Mouse (Mus musculus) lung, adult 18-20 months (tissue): ENCODE measurements around the gene Pcsk6.
A peak's percentile ranks its signal among the peaks of the same experiment; 100 is the strongest.
"Not testable (repeated sequence)": the region's sequence is repeated elsewhere in the genome, so short reads cannot be mapped to it uniquely, and the experiment has no call there.

ENCODE experiments used
- DNase-seq, 2 experiments: peaks; one replicate each; pipeline ENCODE4 v3.0.0; 2022; ENCODE audit warnings: mixed read lengths in 2 of 2

Gene Pcsk6

GRCm38 (mm10) chr7:65881290-65881688 is 19.8 kb downstream of the Pcsk6 start:
- DNase-seq, result no peak

DNA sequence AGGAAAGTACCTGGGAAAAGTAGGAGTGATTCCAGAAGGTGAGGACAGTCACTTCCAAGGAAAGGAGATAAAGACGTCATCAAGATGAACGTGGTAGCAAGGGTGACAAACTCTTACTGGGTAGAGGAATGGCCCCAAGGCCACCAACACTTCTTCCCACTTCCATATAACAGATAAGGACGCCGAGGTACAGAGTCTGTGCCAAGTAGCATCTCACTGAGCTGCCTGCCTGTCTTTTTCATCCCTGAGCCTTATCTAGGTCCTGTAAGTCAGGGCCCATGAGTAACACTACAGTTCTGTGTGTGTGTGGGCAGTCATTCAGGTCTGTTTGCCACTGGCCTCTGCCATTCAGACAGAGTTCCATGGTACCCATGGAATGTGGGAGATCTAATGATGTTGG is 23.4 kb downstream of the Pcsk6 start:
- DNase-seq, result no peak

GRCm38 (mm10) chr7:65885819-65886218 is 24.3 kb downstream of the Pcsk6 start:
- no peak for DNase-seq

GRCm38 (mm10) chr7:65891831-65892230 is 30.3 kb downstream of the Pcsk6 start:
- no peak for DNase-seq

DNA sequence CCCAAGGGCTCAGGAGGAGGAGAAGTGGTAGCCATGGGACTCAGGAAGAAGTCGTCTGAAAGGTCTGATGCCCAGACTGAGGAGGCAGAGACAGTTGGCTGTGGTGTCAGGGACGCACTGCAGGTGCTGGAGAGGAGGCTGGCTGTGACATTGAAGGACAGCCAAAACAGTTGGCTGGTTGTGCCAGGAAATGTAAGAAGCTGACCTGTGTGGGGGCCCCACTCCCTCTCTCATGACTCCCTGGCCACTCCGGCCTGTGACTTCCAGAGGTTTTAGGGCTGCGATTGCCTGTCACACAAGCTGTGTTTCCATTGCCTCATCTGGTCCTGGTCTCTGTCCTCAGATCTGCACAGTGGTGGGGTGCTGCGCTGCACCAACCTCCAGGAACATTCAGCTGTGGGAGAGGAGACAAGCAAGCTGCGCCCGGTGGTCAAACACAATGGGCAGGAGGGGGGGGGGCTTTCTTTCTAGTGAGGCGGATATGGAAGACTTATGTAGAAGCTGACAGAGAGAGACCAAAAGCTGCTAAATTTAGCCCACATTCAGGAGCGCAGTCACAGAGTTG is 30.8 kb downstream of the Pcsk6 start:
- no peak for DNase-seq

- no peak for DNase-seq
Measured at GRCm38 (mm10) chr7:65893546-65893945, 32.0 kb downstream of the Pcsk6 start.

DNA sequence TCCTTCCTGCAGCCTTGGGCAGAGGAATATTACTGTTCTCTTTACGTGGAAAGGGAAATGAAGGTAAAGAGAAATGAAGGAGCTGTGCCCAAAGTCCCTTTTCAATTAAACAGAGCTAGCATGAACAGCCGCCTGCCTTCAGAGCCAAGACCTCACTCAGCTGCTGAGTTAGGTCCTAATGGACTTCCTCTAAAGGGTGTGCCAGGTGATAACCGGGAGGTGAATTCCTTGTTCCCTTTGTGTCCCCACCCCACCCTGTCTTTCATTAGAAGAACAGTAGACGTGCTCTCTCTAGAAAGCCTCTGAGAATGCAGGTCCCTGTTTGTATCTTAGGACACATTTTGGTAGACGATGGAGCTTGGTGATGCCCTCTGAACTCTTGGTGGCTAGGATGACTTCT is 33.7 kb downstream of the Pcsk6 start:
- DNase-seq, result no peak

DNA sequence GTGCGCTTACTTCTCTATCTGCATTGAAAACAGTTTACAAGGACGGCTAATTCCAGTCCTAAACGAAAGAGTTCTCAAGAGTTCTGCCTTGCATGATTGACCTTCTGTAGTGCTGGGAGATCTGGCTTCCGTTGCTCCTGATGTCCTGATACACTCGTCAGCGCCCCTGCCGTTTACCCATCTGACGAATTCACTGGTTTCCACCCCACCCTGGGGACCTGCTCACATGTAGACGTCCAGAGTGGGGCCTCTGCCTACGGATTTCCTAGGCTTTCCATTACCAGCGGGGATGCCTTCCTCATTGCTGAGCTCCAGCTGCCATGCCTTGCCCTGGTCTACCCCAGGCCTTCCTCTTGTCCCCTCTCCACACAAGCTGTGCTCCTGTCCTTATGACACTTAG is 39.7 kb downstream of the Pcsk6 start:
- DNase-seq, result no peak

GRCm38 (mm10) chr7:65902471-65903180 is 41.1 kb downstream of the Pcsk6 start:
- DNase-seq, result peak; percentile 48 to 57

DNA sequence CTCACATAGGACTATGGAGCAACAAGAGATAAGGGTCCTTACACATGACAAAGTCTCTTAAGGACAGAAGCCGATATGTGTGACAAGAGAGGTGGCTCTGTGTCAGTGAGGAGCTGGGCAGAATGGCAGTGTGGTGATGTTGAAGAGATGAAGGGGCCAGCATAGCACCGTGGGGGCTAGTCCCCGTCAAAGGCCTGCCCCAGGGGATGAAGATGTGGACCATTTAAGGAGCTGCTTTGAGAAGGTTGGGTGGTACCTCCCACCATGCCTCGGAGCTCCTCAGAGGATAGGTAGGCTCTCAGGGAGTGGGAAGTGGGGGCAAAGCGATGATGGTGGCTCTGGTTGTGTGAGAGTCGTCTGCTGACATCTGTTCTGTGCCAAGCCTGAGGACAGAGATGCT is 41.9 kb downstream of the Pcsk6 start:
- DNase-seq, result no peak

DNA sequence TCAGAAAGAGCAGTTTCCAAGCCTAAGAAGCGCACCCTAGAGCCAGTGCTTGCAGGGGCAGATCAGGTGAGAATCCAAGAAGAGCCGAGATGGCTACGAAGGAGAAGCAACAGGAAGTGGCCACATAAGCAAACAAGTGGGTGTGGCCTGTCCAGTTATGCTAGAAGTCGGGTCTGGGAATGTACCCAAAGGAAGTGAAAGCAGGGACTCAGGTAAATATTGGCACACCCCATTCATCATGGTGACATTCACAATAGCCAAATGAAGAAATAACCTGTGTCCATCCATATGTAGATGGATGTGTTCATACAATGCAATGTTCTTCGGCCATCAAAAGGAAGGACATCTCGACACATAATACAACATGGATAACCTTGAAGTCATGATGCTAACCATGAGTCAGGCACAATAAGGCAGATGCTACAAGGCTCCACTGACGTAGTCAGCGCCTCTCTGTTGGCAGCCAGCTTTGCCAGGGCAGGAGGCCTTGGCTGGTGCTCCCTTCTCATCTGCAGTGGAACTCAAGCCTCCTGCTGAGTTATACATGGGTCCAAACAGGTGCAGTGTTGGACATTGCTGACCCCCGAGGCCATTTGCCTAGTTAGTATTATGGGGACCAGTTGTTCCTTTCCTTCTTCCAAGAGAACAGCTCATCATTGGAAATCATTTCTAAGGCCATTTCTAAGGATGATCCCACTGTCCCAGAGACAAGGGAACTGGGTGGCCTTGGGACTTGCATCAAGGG is 45.2 kb downstream of the Pcsk6 start:
- peak; percentile 15 to 46 for DNase-seq

DNA sequence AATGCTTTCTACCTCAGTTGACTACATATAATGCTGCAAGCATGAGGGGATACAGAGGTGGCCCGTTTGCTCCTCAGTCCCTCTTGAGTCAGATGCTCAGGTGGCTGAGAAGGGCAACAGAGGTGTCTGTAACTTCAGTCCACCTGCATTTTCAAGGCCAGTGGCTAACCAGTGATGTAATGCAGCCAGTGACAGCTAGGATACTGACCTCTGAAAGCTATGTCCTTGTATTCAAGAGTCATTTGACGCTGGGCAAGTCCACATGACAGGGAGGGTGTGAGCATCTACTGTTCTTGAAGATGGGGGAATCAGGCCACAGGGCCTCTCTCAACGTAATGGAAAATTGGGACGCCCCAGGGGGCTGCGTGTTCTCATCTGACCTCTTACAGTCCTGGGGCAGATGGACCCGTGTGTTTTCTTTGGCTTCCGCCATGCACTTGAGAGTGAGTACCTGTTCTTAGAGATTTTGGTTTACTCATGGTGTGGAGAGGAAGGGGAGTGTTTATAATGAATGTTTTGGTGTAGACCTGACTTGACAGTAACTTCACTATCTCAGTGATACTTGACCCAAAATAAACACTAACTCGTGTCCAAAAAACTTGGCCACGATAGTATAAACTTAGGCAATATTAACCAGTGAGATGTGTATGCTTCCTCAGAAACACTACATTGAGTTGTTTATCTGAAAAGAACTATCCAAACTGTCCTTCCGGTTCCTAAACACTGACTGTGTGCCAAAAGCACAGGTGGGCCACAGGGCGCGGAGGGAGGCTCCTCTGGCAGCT is 48.0 kb downstream of the Pcsk6 start:
- DNase-seq, result peak in 1 of 2 experiments; percentile 22

DNA sequence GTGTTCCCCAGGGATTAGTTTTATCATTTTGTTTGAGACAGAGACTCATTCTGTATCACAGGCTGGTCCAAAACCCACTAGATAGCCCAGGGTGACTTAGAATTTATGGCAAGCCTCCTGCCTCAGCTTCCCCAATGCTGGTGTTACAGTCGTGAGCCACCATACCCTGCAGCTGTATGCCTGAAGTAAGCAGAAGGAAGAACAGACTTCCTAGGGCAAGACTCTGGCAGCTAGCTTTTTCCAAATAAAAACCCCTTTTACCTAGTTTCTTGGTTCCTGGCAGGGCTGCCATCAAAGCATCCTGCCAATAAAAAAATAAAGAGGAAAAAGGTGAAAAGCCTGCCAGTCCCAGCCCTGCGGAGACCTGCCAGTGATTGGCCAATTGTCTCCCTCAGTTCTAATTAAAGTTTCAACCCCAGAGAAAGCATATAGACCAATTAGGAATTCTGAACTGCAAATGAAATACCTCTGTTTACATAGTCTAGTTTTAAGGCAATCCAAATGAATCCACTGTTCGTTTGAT is 51.6 kb downstream of the Pcsk6 start:
- no peak for DNase-seq

DNA sequence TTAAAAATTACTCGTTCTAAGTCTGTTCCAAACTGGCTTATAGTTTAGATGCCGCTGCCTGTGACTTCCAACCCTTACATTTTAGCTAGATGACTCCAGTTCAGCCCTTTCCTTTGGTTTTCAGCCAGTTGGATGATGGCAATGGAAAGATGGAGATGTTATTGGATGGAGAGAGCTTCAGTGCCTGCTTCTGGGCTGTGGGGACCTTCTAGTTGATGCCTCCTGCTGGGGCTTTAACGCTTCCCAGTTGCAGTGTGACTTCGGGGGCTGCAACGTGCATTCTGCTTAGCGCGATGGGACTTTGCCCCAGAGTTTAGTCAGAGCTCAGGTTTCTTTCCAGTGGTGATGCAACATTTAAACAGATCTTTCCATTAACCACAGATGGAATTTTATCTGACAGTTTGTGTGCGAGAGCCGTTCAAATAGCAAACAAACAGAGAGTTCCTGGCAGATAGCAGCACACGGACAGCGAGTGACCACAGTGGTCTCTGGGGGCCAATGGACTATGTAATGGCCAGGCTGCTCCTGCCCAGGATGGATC is 53.3 kb downstream of the Pcsk6 start:
- DNase-seq, result no peak

DNA sequence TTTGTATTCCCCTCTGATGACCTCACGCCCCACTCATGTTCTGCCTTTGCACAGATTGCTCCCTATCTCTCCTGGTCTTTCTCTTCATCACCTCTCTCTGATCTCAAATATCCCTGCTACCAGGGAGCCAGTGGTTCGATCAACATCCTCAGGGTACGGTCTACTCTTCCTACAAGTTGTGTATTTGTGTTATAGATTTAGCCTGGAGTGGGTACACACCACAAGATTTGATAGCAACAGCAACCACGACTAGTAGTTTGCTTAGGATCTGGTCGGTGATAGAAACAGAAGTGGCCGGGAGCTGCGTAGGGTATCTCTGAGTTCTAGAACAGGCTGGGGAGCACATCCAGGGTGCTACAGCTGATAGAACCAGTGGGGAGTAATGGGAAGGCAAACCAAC is 54.3 kb downstream of the Pcsk6 start:
- DNase-seq, result no peak

- no peak for DNase-seq
Measured at GRCm38 (mm10) chr7:65916566-65916965, 55.0 kb downstream of the Pcsk6 start.

- no peak for DNase-seq
Measured at GRCm38 (mm10) chr7:65918431-65918830, 56.9 kb downstream of the Pcsk6 start.

GRCm38 (mm10) chr7:65929398-65929797 is 67.9 kb downstream of the Pcsk6 start:
- DNase-seq, result no peak

DNA sequence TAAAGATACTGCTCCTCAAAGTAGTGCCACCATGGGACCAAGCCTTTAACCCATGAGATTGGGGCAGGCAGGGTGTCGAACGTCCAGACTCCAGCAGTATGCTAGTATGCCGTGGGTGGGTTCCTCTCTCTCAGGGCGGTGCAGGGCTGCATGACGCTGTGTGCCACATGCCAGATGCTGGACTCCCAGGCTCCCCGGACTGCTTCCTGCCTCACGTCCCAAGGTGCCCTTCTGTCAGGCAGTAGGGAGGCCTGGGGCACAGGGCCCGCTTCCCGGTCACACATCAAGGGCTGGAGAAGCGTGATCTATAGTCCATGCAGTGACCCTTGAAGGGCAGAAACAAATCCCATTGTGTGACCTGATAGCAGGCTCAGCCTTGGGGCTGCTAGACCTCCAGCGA is 68.9 kb downstream of the Pcsk6 start:
- DNase-seq, result no peak

GRCm38 (mm10) chr7:65934238-65934970 is 72.9 kb downstream of the Pcsk6 start:
- not testable (repeated sequence) for DNase-seq

- no peak for DNase-seq
Measured at GRCm38 (mm10) chr7:65935211-65935610, 73.7 kb downstream of the Pcsk6 start.

- DNase-seq, result no peak
Measured at GRCm38 (mm10) chr7:65940988-65941387, 79.5 kb downstream of the Pcsk6 start.
